Mouse (Mus musculus): Measurements from ENCODE around the gene Eln.
A peak's percentile ranks its signal among the peaks of the same experiment; 100 is the strongest.

Eln gene

DNA sequence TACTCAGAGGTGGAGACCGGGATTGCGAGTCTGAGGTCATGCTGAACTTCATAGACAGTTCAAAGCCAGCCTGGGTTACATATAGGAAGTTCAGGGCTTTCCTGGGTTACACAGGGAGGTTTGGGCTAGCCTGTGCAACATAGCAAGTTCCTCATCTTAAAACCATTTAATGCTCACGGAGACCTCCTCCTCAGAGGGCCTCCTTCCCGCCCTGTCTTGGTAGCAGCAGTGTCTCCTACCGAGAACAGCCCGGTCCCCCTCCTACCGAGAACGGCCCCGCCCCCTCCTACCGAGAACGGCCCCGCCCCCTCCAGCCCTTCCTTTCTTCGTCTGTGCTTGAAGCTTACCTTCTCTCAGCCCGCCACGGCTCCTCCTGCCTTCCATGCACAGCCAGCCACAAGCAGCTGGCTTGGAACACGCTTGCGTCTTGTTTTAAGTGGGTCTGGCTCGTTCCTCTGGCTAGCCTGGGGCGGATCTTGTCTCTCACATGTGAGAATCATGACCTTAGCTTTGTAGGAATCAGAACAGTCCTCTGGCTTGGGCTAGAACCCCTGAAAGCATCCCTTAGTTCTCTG lies 4.8 kb downstream of the Eln start:
- DNase-seq, result no peak

DNA sequence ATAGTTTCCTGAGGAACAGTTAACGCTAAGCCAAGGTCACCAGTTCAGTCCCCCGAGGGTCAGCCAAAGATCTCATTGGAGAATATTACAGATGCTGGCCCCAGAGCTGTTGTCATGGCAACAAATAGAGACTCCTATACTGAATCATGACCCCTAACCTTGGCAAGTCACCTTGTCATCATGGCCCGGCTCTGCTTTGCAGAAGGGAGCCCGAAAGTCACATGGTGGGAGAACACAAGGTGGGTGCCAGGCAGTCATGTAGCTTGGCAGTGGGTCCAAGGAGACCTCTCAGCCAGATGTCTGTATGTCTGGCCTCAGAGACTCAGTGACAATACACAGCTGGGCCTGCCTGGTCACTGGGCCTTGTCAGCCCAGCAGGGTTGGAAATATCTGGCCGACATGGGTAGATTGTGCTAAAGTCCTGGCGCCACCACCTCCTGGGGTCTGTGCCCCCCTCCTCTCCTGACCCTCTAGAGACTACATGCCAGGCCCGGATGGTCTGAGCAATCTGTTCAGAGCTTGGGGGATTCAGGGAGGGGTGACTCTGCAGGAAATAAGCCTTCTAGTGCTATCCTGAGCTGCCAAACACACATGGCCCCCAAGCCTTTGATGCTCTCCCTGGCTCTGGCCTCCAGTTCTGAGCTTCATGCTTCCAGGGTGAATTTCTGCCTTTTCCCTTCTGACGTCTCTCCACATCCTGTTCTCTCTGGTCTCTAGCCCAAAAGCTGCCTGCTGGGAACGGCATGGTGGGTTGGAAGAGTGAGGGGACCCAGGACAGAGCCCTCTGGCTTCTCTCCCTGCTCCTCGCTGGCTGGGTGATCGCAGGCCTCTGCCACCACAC lies 6.4 kb downstream of the Eln start:
- DNase-seq, result no peak

- DNase-seq, result no peak
Measured at GRCm38 (mm10) chr5:134739951-134740350, 7.2 kb downstream of the Eln start.

GRCm38 (mm10) chr5:134734920-134735319 lies 12.2 kb downstream of the Eln start:
- DNase-seq, result no peak

DNA sequence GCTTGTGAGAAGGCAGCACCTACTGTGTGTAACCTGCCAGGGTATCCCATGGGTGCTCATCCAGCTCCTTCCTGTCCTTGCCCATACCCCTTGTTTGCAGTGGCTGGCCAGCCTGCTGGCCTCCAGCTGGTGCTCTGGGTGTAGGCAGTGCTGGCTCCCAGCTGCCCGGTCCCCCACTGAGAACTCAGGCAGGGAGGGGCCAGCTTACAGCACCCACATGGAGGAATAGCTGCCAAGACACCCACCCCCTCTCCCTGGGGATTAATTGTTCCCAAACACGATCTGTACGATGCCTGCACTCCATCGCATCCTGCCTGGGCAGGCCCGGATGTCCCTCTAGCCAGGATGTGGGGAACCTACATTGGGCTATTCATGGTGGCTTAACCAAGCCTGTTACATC lies 13.1 kb downstream of the Eln start:
- no peak for DNase-seq

DNA sequence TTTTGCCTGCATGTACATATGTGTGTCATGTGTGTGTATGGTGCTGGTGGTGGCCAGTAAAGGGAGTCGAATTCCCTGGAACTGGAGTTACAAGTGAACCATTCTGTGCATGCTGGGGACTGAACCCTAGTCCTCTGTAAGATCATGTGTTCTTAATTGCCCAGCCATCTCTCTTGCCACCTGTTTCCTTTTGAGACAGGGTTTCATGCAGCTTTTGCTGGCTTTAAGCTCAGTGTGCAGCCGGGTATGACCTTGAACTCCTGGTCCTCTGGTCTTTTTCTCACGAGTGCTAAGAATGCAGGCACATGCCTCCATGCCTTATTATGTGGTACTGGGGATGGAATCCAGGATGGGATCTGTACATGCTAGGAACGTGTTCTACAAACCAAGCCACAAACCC lies 13.9 kb downstream of the Eln start:
- DNase-seq, result no peak

DNA sequence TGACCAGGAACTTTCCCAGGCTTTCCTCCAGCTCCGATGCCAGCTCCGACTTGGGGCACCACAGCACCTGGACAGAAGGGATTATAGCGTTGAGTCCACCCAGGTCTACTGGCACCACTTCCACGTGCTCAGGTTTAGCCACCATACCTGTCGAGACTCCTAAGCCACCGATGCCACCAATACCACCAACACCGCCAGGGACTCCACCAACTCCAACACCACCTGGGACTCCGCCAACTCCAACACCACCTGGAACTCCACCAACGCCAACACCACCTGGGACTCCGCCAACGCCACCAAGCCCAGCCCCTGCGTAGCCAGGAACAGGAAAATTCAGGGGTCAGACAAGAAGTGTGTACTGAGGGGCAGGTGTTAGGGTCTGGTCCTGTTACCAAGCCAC lies 18.0 kb downstream of the Eln start:
- no peak for DNase-seq

DNA sequence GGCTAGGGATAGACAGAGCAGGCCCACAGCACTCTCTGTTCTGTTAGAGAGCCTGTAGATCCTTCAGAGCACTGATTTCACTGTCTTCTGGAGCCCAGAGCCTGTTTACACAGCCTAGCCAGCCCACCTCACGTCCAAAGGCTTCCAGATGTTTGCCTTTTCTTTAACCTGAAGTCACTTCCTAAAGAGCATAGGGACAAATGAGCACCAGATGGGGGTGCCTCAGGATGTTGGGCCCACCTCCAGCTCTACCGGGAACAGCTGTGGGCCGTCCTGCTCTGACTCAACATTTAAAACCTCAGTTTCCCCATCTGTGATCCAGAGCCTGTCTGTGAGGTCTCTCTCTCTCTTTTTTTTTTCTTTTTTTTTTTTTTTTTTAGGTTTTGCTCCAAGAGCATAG lies 18.6 kb downstream of the Eln start:
- DNase-seq, result no peak

DNA sequence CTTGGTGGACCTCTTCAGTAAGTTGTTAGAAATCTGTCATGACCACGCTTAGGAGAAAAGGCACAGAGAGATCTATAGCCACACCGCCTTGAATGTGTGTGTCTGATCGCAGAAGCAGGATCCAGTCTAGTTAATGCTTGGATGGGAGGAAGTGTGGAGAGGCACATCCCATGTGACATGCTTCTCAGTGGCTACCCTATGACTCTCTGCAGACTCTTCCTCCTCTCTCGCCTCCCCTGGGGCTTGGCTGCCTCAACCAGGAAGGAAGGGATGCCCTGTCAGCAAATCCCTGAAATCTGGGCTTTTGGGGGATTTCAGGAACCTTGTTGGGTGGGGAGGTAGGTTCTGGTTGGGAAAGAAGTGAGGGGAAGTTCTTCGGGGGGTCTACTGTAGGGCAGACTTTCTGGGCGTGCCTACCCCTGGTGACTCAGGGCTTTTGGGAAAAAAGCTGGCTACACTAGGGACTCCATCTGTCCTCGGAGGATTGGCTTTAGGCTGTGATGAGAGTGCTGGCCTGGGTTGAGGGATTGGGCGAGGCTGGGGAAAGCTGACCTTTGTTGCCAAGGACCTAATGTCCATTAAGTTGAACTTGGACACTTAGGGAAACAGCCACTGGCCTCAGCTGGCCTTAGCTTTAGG lies 20.0 kb downstream of the Eln start:
- no peak for DNase-seq

DNA sequence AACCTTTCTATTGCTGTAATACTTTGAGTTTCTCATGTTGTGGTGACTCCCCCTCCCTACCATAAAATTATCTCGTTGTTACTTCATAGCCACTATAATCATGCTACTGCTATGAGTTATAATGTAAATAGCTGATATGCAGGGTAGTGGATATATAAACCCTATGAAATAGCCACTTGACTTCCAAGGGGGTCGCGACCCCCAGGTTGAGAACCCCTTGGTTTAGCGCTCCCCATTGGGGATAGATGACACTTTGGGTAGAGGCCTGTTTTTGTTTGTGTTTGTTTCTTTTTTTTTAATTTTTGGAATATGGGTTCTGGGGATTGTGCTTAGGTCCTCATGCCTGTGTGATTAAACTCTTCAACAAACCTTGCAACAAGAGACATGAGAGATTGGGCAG lies 21.8 kb downstream of the Eln start:
- DNase-seq, result no peak

- no peak for DNase-seq
Measured at GRCm38 (mm10) chr5:134720058-134720457, 27.1 kb downstream of the Eln start.

GRCm38 (mm10) chr5:134711076-134711475 lies 36.0 kb downstream of the Eln start:
- no peak for DNase-seq

GRCm38 (mm10) chr5:134709275-134709674 lies 37.8 kb downstream of the Eln start:
- no peak for DNase-seq

GRCm38 (mm10) chr5:134704157-134704556 lies 43.0 kb downstream of the Eln start:
- peak; percentile 41 for DNase-seq

GRCm38 (mm10) chr5:134695539-134695938 lies 51.6 kb downstream of the Eln start:
- no peak for DNase-seq

GRCm38 (mm10) chr5:134695082-134695481 lies 52.0 kb downstream of the Eln start:
- no peak for DNase-seq

GRCm38 (mm10) chr5:134692704-134693103 lies 54.4 kb downstream of the Eln start:
- no peak for DNase-seq

- peak; percentile 99 for DNase-seq
Measured at GRCm38 (mm10) chr5:134688718-134689284, 58.3 kb downstream of the Eln start.

DNA sequence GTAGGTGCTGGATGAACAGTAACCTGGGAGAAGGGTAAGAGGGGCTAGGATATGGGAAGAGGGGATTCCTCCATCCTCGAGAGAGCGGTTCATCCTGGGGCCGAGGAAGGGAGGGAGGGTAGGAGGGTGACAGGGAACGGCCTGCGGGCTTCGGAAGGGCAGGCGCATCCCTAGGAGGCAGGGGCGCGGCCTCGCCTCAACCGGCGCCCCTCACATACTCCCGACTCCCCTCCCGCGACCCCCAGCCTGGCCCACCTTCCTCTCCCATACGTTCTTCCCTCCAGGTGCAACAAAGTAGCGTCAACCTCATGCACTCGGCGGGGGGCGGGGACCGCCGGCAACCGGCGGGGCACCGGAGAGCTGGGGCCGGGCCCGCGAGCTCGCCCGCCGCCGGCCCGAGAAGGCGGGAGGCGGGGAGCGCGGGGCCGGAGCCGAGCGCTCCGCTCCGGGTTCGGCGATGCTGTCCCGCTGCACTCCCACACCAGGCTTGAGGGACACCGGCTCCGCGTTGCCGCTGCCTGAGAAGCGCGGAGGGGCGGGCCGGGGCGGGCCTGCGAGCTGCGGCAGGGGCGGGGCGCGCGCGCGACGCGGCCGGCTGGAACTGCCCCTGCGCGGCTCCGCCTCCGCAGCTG lies 58.9 kb downstream of the Eln start, which contains the start of gene Limk1:
Gene Limk1 (minus strand): TSS at position 513 of the 632 bp plus-strand sequence.
- DNase-seq, result no peak

GRCm38 (mm10) chr5:134687187-134687586 lies 59.9 kb downstream of the Eln start:
- DNase-seq, result no peak

DNA sequence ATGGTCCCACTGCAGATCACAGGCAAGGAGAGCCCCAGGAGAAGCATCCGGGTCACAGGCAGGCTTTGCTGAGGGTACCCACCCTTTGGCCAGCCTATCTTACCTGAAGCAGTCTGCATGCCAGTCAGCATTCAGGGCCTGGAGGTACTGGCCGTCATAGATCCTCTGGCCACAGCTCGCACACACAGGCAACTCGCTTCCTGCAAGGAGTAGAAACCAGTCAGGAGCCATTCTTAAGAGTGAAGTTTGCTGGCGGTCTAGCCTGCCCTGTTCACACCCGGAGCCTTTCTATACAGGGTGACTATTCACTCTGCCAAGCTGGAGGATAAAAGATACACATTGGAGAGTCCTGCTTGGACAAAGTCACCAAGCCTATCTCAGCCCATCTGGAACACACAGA lies 60.6 kb downstream of the Eln start:
- no peak for DNase-seq

DNA sequence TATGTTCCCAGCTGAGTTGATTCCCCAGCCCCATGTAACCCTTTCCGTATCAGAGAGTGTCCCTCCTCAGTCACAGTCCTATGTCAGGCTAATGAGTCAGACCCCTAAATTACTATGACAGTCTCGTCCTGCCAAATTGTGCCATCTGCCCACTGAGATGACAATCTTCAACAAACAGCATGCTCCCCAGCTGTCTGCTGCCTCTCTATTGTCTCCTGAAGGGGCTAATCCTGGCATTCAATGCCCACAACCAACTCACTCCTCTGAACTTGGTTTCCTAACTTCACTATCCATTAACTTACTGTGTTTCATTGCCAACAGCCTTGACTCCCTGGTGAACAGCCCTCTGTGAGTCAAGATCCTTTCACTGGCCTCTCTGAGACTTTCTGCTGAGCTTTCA lies 62.7 kb downstream of the Eln start:
- DNase-seq, result no peak

DNA sequence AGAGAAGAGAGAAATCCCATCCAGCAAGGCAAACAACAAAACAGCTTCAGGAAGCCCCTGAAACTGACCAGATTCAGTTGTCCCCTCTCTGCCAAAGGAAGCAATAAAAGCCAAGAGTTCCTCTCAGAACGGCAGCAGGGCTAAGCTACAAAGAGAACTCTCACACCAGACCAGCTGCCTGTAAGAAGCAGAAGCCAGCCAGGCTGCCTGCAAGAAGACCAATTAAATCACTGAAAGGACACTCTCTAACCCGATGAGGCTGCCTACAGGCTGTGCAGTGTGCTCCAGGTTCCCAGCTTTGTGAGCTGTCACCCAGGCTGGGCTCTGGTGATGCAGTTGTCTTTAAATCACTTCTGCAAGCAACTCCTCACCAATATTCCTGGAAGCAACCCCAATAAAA lies 63.3 kb downstream of the Eln start:
- DNase-seq, result no peak

All from cerebellum, adult 9-11 months (tissue).